Comparison of ENCODE assay signal across 1 mouse cellular context in the genomic region with DNA sequence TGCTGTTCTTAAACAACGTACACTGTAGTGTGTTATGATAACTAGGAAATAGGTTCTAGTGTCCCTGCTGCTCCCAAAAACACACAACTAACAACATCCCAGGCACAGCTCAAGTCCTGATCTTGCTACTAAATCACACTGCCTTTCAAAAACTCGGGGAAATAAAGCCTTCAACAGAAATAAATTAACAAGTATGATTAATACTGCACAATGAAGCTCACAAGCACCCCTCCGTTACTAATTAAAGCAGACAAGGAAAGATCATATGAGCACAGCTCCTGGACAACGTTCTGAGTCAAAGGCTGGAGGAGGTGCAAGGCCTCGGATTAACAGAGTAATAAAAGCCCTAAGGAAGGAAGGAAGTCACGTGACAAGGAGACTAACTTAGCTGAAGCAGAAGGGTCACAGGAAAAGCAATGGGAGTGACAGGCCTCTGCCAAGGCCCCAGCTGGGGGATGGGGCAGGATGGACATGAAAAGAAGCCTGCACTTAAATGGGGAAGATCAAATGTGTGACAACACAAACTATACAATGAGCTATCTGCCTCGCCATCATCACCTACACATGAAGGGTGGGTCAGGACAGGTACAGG.
A peak's percentile ranks its signal among the peaks of the same experiment; 100 is the strongest.
TF ChIP-seq lines count a peak whose summit lies in the region.

No protein-coding gene starts in this region.

TF ChIP-seq in C2C12, 6 proteins besides CTCF, POLR2A, EP300 and RAD21:
- TF ChIP-seq MYOG (IDR thresholded peaks at IDR 0.05; ENCODE audit: control insufficient read depth, extremely low read depth, insufficient read length) = no peak
- TF ChIP-seq CEBPB (IDR thresholded peaks at IDR 0.05; ENCODE audit: low read depth) = no peak
- TF ChIP-seq MYOD1 (IDR thresholded peaks at IDR 0.05; ENCODE audit: control insufficient read depth, insufficient read length, low read depth) = no peak
- TF ChIP-seq FOSL1 (IDR thresholded peaks at IDR 0.05; ENCODE audit: insufficient read depth, low read length, poor library complexity, severe bottlenecking) = no peak
- no peak for TF ChIP-seq MAX (IDR thresholded peaks at IDR 0.05)
- peak; percentile 74 for TF ChIP-seq USF1 (IDR thresholded peaks at IDR 0.05; ENCODE audit: low read depth)
